Mouse (Mus musculus): ENCODE results near the gene Galt.

Galt gene

GRCm38 (mm10) chr4:41754797-41755337 lies at the start of gene Galt:
TSS of gene Galt (plus strand) at chr4:41755228.
- DNase-seq: no peak

- DNase-seq: no peak
Observed at GRCm38 (mm10) chr4:41705922-41706754, 48.9 kb upstream of the Galt start.

- DNase-seq: peak; percentile 79
Observed at GRCm38 (mm10) chr4:41707011-41707535, 48.0 kb upstream of the Galt start.

- no peak for DNase-seq
Observed at GRCm38 (mm10) chr4:41708192-41708745, 46.8 kb upstream of the Galt start.

GRCm38 (mm10) chr4:41710229-41710628 lies 44.8 kb upstream of the Galt start:
- DNase-seq: no peak

- no peak for DNase-seq
Observed at GRCm38 (mm10) chr4:41711705-41712375, 43.2 kb upstream of the Galt start.

- DNase-seq: peak; percentile 48
Observed at GRCm38 (mm10) chr4:41712421-41713196, 42.4 kb upstream of the Galt start.

GRCm38 (mm10) chr4:41713197-41714067 lies 41.6 kb upstream of the Galt start, which contains the start of gene Rpp25l:
TSS of gene Rpp25l (minus strand) at chr4:41713534.
- DNase-seq: peak; percentile 91

- peak; percentile 82 for DNase-seq
Observed at GRCm38 (mm10) chr4:41714276-41714675, 40.8 kb upstream of the Galt start.

- no peak for DNase-seq
Observed at GRCm38 (mm10) chr4:41715082-41715481, 39.9 kb upstream of the Galt start.

GRCm38 (mm10) chr4:41715596-41715995 lies 39.4 kb upstream of the Galt start:
- DNase-seq: peak; percentile 65

- DNase-seq: no peak
Observed at GRCm38 (mm10) chr4:41716834-41717233, 38.2 kb upstream of the Galt start.

GRCm38 (mm10) chr4:41722918-41723351 lies 32.1 kb upstream of the Galt start, which contains the start of gene Dctn3:
TSS of gene Dctn3 (minus strand) at chr4:41723170.
- DNase-seq: peak; percentile 93

- no peak for DNase-seq
Observed at GRCm38 (mm10) chr4:41726826-41727621, 28.0 kb upstream of the Galt start.

GRCm38 (mm10) chr4:41731052-41731765 lies 23.8 kb upstream of the Galt start, which contains the start of gene Arid3c:
TSS of gene Arid3c (minus strand) at chr4:41731142.
- DNase-seq: no peak

- peak; percentile 85 for DNase-seq
Observed at GRCm38 (mm10) chr4:41737602-41738255, 17.3 kb upstream of the Galt start.

GRCm38 (mm10) chr4:41738256-41738603 lies 16.8 kb upstream of the Galt start:
- no peak for DNase-seq

GRCm38 (mm10) chr4:41739260-41739659 lies 15.8 kb upstream of the Galt start:
- DNase-seq: no peak
